Mouse (Mus musculus) liver, embryonic 11.5 days (tissue): ENCODE measurements at regions not wholly inside any gene's neighbourhood (a gene's known extent, or its start where the extent isn't known, plus 50 kb on each side); places are given as distances from the start of the nearest gene placed in this dataset.

ENCODE experiments used
- ATAC-seq: fragments of 200-750 bp; cut with Nextera tagmentation; replicated peaks from 2 replicates; pipeline ENCODE4 v1.8.0; 2017; ENCODE audit warnings: moderate number of reproducible peaks, mild to moderate bottlenecking, moderate TSS enrichment, moderate library complexity; ENCODE audit not compliant: low FRiP score
- DNase-seq: peaks from one replicate; pipeline ENCODE4 v3.0.0-alpha.2; 2017; ENCODE audit warnings: low spot score
- H3K27ac ChIP-seq: fragments of 300-500 bp; sonication (generic); 2 replicates; pipeline ENCODE4 v1.5.1; 2014; ENCODE audit warnings: mild to moderate bottlenecking, low read depth, low read length, control low read depth
- H3K27me3 ChIP-seq: fragments of 300-500 bp; sonication (generic); replicated peaks from 2 replicates; pipeline ENCODE4 v1.6.1; 2014; ENCODE audit warnings: low read length, mixed read lengths; ENCODE audit not compliant: control insufficient read depth, insufficient read depth
- H3K36me3 ChIP-seq: fragments of 300-500 bp; sonication (generic); 2 replicates; pipeline ENCODE4 v1.6.1; 2014; ENCODE audit warnings: mild to moderate bottlenecking, low read length, moderate library complexity, mixed read lengths; ENCODE audit not compliant: control insufficient read depth, insufficient read depth
- H3K4me1 ChIP-seq: fragments of 300-500 bp; sonication (generic); replicated peaks from 2 replicates; pipeline ENCODE4 v1.6.1; 2014; ENCODE audit warnings: low read length, mixed read lengths; ENCODE audit not compliant: control insufficient read depth, insufficient read depth
- H3K4me2 ChIP-seq: fragments of 300-500 bp; sonication (generic); 2 replicates; pipeline ENCODE4 v1.6.1; 2014; ENCODE audit warnings: mild to moderate bottlenecking, control low read depth, moderate library complexity
- H3K4me3 ChIP-seq: fragments of 300-500 bp; sonication (generic); 2 replicates; pipeline ENCODE4 v1.5.1; 2014; ENCODE audit warnings: low read depth, low read length, control low read depth
- H3K9ac ChIP-seq: fragments of 300-500 bp; sonication (generic); 2 replicates; pipeline ENCODE4 v1.6.1; 2014; ENCODE audit warnings: low read depth, low read length, control low read depth
- H3K9me3 ChIP-seq: fragments of 300-500 bp; sonication (generic); 2 replicates; pipeline ENCODE4 v1.6.1; 2016; ENCODE audit warnings: low read length, inconsistent platforms, mixed read lengths; ENCODE audit not compliant: control insufficient read depth
- WGBS: fragments of 180-500 bp; shearing (Covaris S2); extraction: QIAGEN DNeasy Blood & Tissue Kit; methylation state at CpG from one replicate; pipeline ENCODE4 v1.1.7; 2014; 5-methylcytosine and 5-hydroxymethylcytosine counted together

GRCm38 (mm10) chr4:140320120-140320921, 73.7 kb upstream of the Igsf21 start:
- ATAC-seq (no peak), DNase-seq (no peak)
- no peaks in the 10 kb centered on the region for H3K36me3 ChIP-seq
- H3K27ac ChIP-seq = no peak overlapping the region
- no peak overlapping the region for H3K4me3 ChIP-seq
- no peaks in the 10 kb centered on the region for H3K4me1 ChIP-seq
- WGBS = 75% methylated on average over 15 of the region's 15 CpGs
- no peaks in the 10 kb centered on the region for H3K27me3 ChIP-seq
- no peaks in the 10 kb centered on the region; the same call in 1 of the 2 replicates for H3K9me3 ChIP-seq
- H3K9ac ChIP-seq = no peak overlapping the region
- no peak overlapping the region for H3K4me2 ChIP-seq

GRCm38 (mm10) chr4:140312635-140313034, 66.1 kb upstream of the Igsf21 start:
- Histone ChIP-seq H3K4me1 (no peaks in the 10 kb centered on the region), H3K9ac (no peak overlapping the region), H3K9me3 (no peaks in the 10 kb centered on the region), H3K27me3 (no peaks in the 10 kb centered on the region), H3K27ac (no peak overlapping the region), H3K36me3 (no peaks in the 10 kb centered on the region), H3K4me3 (no peak overlapping the region), H3K4me2 (no peak overlapping the region)
- WGBS = 90% methylated on average over 16 of the region's 16 CpGs
- no peak for ATAC-seq
- DNase-seq = no peak

DNA sequence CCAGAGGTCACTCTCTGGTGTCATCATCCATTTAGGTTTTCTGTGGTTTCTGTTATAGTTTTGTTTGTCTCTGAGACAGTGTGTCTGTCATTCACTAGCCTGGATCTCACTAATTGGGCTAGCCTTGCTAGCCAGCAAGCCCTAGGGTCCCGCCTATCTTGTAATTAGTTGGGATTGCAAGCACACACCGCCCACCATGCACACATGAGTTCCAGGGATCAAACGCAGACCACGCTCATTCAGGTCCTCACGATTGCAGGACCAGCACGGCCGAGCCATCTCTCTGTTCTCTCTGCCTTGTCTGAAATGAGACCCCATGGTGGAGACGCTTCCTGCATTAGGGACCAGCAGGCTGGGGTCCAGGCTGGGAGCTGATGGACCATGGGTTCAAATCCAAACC, 60.9 kb upstream of the Igsf21 start:
- no peak for DNase-seq
- 80% methylated on average over 8 of the region's 8 CpGs for WGBS
- H3K9me3 ChIP-seq = no peaks in the 10 kb centered on the region
- H3K9ac ChIP-seq = no peak overlapping the region
- H3K27ac ChIP-seq = no peak overlapping the region
- no peaks in the 10 kb centered on the region for H3K4me1 ChIP-seq
- no peak overlapping the region for H3K4me3 ChIP-seq
- H3K27me3 ChIP-seq = no peaks in the 10 kb centered on the region
- H3K4me2 ChIP-seq = no peak overlapping the region
- no peaks in the 10 kb centered on the region for H3K36me3 ChIP-seq
- no peak for ATAC-seq

DNA sequence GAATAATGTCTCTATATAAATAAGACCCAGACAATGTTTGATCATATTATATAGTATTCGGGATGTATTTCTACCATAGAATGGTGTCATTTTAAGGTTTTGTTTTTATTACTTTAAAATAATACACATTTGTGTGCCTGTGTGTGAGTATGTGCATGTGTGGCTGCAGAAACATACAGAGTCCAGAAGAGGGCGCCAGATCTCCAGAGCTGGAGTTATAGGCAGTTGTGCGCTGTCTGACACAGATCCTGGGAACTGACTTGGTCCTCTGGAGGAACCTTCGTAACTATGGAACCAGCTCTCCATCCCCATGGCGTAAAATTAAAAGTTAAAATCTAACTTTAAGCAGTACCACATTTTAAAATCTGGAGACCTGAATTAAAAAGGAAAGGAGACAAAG, 58.4 kb upstream of the Igsf21 start:
- Histone ChIP-seq H3K36me3 (no peaks in the 10 kb centered on the region), H3K27me3 (no peaks in the 10 kb centered on the region), H3K4me2 (no peak overlapping the region), H3K4me3 (no peak overlapping the region), H3K9me3 (no peaks in the 10 kb centered on the region), H3K9ac (no peak overlapping the region), H3K4me1 (no peaks in the 10 kb centered on the region), H3K27ac (no peak overlapping the region)
- 78% methylated on average over 5 of the region's 5 CpGs for WGBS
- ATAC-seq = no peak
- DNase-seq = no peak

- no peaks in the 10 kb centered on the region for H3K4me1 ChIP-seq
- H3K36me3 ChIP-seq = no peaks in the 10 kb centered on the region
- no peak overlapping the region for H3K9ac ChIP-seq
- DNase-seq = no peak
- H3K27ac ChIP-seq = no peak overlapping the region
- no peak overlapping the region for H3K4me2 ChIP-seq
- H3K27me3 ChIP-seq = no peaks in the 10 kb centered on the region
- no peaks in the 10 kb centered on the region for H3K9me3 ChIP-seq
- 78% methylated on average over 15 of the region's 15 CpGs for WGBS
- no peak for ATAC-seq
- no peak overlapping the region for H3K4me3 ChIP-seq
Measured at GRCm38 (mm10) chr4:140301661-140302060, 55.1 kb upstream of the Igsf21 start.

GRCm38 (mm10) chr4:140297912-140298620, 51.5 kb upstream of the Igsf21 start:
- H3K4me3 ChIP-seq = no peak overlapping the region
- ATAC-seq = no peak
- H3K9me3 ChIP-seq = no peaks in the 10 kb centered on the region
- no peaks in the 10 kb centered on the region for H3K4me1 ChIP-seq
- no peak overlapping the region for H3K27ac ChIP-seq
- H3K4me2 ChIP-seq = no peak overlapping the region
- no peak for DNase-seq
- H3K36me3 ChIP-seq = no peaks in the 10 kb centered on the region
- H3K27me3 ChIP-seq = no peaks in the 10 kb centered on the region
- H3K9ac ChIP-seq = no peak overlapping the region
- WGBS = 74% methylated on average over 18 of the region's 18 CpGs
